Mouse (Mus musculus): ENCODE results near the gene Cenpt.

Cenpt gene

DNA sequence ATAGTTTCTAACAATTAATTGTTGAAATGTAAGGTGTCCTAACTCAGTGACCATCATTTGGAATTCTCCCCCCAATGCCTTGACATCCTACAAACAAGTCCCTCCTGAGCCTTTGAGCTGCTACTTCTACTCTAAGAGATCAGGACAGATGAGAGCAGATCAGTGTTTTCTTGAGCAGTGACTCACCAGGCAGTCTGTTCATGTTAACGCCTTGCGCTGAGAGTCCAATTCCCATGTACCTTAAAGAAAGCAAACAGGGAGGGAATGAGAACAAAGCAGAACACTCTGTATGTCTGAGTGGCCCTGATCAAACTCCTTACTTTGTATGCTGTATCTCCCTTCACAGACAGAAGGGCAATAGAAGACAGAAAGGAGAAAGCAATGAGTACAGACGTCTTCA is 47.7 kb downstream of the Cenpt start:
- DNase-seq (ENCODE audit: extremely low spot score): no peak

DNA sequence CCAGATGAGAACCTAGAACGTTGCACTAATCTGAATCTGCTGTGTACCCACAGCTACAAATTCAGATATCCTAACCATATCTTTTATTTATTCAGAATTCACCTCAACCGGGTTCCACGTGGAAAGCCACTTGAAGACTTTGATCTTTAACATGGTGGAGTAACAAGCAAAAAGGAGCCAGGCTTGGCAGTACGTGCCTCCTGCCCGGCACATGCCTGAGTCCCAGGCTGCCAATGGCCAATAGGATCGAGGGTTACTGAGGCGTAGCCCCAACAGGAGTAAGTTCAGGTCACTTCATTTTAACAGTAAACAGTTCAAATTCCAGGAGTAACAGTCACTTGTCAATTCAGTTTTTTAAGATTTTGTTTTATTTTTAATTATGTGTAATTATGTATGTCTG is 48.3 kb downstream of the Cenpt start:
- DNase-seq (ENCODE audit: extremely low spot score): no peak

DNA sequence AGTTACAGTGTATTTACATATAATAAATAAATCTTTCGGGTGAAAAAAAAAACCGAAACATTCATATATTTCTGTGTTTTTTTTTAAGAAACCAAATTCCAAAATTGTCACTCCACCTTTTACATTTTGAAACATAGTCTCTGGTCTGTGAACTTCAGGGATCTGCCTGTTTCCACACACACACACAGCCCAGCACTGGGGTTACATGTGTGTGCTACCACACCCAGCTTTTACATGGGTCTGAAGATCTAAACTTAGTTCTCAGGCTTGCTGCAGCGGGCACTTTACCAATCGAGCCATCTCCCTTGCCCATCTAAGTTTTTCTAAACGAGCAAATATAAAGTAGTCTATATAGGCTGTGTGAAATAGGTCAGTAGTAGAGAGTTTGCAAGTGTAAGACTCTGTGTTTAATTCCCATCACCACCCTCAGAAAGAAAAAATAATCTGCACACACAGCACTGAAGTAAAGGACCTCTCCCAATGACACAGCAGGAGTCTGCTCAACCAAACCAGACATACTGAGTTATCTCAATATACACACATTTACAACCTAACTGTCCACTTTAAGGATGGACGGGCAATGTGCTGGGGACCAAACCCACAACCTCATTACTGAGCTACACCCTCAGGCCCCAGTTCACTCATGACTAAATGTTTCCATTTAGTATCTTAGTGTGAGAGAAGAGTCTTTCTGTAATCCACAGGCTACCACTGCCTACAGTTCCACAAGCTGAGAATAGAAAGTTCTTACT is 51.7 kb downstream of the Cenpt start:
- no peak for DNase-seq (ENCODE audit: extremely low spot score)

DNA sequence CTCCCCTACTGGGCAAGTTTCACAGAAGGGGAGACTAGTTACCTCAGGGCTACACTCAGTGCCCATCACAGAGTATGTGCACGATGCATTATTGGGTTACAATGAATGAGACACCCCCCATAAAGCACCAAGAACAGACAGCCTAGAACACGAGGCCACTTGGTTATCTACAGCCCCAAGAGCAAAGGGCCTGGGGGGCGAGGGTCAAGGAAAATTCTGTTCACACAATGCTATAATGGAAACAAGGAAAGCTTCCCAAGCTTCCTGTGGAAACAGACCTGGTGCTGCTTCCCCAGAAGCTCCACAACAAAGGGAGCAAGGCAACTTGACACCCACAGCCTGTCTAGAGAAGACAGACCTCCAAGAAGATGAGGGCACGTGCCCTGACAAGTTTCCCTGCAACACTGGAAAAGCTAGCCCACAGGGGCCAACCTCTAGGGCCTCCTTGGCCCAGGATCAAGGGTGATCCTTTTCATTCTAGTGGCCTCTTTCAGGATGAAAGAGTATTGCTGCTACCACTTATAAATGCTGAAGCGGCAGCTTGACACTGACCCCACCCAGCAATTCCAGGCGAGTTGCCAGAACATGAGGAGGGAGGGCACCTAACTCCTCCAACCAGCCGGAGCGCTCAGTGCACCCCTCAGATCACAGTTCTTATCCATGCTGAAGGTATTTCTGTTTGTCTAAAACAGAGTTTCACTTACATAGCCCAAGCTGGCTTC is 53.8 kb downstream of the Cenpt start:
- DNase-seq (ENCODE audit: extremely low spot score): peak; percentile 7

DNA sequence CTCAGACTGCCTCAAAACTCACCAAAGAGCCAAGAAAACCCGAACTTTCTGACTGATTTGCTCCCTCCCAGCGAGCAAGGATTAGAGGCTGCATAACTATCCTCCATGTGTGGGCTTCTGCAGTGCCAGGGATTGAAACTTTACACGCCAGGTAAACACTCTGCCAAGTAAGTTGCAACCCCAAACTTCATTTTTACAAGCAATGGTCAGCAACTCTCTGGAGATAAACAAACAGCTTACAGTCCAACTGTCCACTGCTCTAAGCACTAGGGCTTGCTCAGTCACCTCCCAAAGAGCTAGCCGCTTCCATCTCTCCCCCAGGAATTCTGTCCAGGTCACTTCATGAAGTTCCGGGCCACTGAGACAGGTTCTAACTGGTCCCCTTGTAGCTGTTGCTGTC is 54.7 kb downstream of the Cenpt start:
- DNase-seq (ENCODE audit: extremely low spot score): no peak

DNA sequence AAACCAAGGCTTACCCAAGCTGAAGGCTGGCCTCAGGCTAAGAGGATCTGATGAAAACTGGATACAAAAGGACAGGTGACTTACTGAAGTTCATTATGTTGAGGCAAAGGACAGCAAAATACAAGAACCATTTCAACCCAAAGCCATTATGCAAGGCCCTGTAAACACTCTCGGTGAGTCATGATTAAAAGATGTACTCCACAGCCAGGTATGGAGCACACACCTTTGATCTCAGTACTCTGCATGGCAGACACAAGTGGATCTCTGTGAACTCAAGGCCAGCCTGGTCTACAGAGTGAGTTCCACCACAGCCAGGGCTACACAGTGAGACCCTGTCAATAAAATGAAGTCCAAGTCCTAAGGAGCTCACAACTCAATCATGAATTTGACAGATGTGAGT is 57.3 kb downstream of the Cenpt start:
- no peak for DNase-seq (ENCODE audit: extremely low spot score)

Measured in embryo, embryonic 9.5 days (tissue).